Comparison of ENCODE assay signal across 16 mouse cellular contexts in genomic region chr2:148023340-148023806, GRCm38 (mm10). TPM values are rescaled to one million over a fixed set of nuclear protein-coding genes. Genes with fewer than 3 reads are reported as not detected.
A peak's percentile ranks its signal among the peaks of the same experiment; 100 is the strongest.
DNase-seq lines count a peak whose midpoint lies in the region; ATAC-seq and TF ChIP-seq lines count a peak whose summit lies in the region.
"Had no signal": no experiment of that assay in that cellular context is flagged by ENCODE, and none has a peak within 500 bp of the region (broad histone marks: within the 10 kb centered on the region; RNA-seq: fewer than 3 reads in every experiment).

No protein-coding gene starts in this region.

- 2% methylated on average over 12 of the region's 12 CpGs for WGBS in hindbrain, embryonic 11.5 days
- 3% methylated on average over 12 of the region's 12 CpGs for WGBS in hindbrain, postnatal 0 days
- 6% methylated on average over 12 of the region's 12 CpGs for WGBS in neural tube, embryonic 15.5 days
- WGBS in liver, postnatal 0 days (ENCODE audit: insufficient replicate concordance), result 22% methylated on average over 12 of the region's 12 CpGs
- WGBS in stomach, embryonic 16.5 days, result 7% methylated on average over 12 of the region's 12 CpGs

- H3K27me3 ChIP-seq in hindbrain, embryonic 11.5 days (ENCODE audit: control insufficient read depth, insufficient read depth, low read length), result peaks cover 84% of the 10 kb centered on the region
- H3K27me3 ChIP-seq in hindbrain, postnatal 0 days (ENCODE audit: insufficient read depth, low read length), result peaks cover 91% of the 10 kb centered on the region
- peaks cover 94% of the 10 kb centered on the region for H3K27me3 ChIP-seq in neural tube, embryonic 15.5 days (replicated peaks)
- H3K27me3 ChIP-seq in liver, postnatal 0 days (ENCODE audit: insufficient read depth, low read length), result no peaks in the 10 kb centered on the region
- H3K27me3 ChIP-seq in stomach, embryonic 16.5 days (ENCODE audit: control insufficient read depth, insufficient read depth, low read length), result peaks cover 8% of the 10 kb centered on the region; the same call in 1 of the 2 replicates

- no peaks in the 10 kb centered on the region for H3K36me3 ChIP-seq in hindbrain, embryonic 11.5 days (ENCODE audit: control insufficient read depth, insufficient read depth, low read length)
- no peaks in the 10 kb centered on the region for H3K36me3 ChIP-seq in hindbrain, postnatal 0 days (ENCODE audit: insufficient read depth, low read length)
- no peaks in the 10 kb centered on the region for H3K36me3 ChIP-seq in neural tube, embryonic 15.5 days
- no peaks in the 10 kb centered on the region for H3K36me3 ChIP-seq in liver, postnatal 0 days (replicated peaks; ENCODE audit: insufficient read depth, low read length)
- no peaks in the 10 kb centered on the region for H3K36me3 ChIP-seq in stomach, embryonic 16.5 days (ENCODE audit: control insufficient read depth, insufficient read depth, low read length)
- H3K36me3 ChIP-seq: limb, embryonic 15.5 days had no signal

- ATAC-seq in hindbrain, embryonic 11.5 days (ENCODE audit: low FRiP score), result peak; percentile 41; the same call in 1 of the 2 replicates
- ATAC-seq in hindbrain, postnatal 0 days, result no peak
- ATAC-seq in neural tube, embryonic 15.5 days (ENCODE audit: low FRiP score), result no peak
- ATAC-seq in liver, postnatal 0 days, result no peak
- ATAC-seq in stomach, embryonic 16.5 days (ENCODE audit: insufficient read depth, low FRiP score), result no peak

- H3K4me3 ChIP-seq in hindbrain, embryonic 11.5 days (ENCODE audit: low read depth, low read length), result no peak overlapping the region
- H3K4me3 ChIP-seq in hindbrain, postnatal 0 days (ENCODE audit: low read length), result no peak overlapping the region
- H3K4me3 ChIP-seq in neural tube, embryonic 15.5 days (replicated peaks), result no peak overlapping the region
- no peak overlapping the region for H3K4me3 ChIP-seq in liver, postnatal 0 days (ENCODE audit: low read depth, low read length)
- no peak overlapping the region for H3K4me3 ChIP-seq in stomach, embryonic 16.5 days (replicated peaks; ENCODE audit: low read length)
- H3K4me3 ChIP-seq: limb, embryonic 15.5 days; myocyte had no signal

- no peak overlapping the region for H3K27ac ChIP-seq in hindbrain, embryonic 11.5 days (ENCODE audit: low read depth, low read length)
- no peak overlapping the region for H3K27ac ChIP-seq in hindbrain, postnatal 0 days
- no peak overlapping the region for H3K27ac ChIP-seq in neural tube, embryonic 15.5 days (replicated peaks)
- H3K27ac ChIP-seq in liver, postnatal 0 days (ENCODE audit: low read depth), result 0 out of 2 replicates have a peak overlapping the region, but pooled peaks have one; percentile 51
- no peak overlapping the region for H3K27ac ChIP-seq in stomach, embryonic 16.5 days (ENCODE audit: low read length)
- H3K27ac ChIP-seq: limb, embryonic 15.5 days had no signal

- TF ChIP-seq EP300 in liver, postnatal 0 days (IDR thresholded peaks at IDR 0.05; ENCODE audit: low read depth), result no peak

- H3K9ac ChIP-seq in hindbrain, embryonic 11.5 days (ENCODE audit: low read depth, low read length), result no peak overlapping the region
- no peak overlapping the region for H3K9ac ChIP-seq in hindbrain, postnatal 0 days (replicated peaks; ENCODE audit: low read length)
- H3K9ac ChIP-seq in neural tube, embryonic 15.5 days (replicated peaks), result no peak overlapping the region
- no peak overlapping the region for H3K9ac ChIP-seq in liver, postnatal 0 days (replicated peaks)
- 0 out of 2 replicates have a peak overlapping the region, but pooled peaks have one; percentile 18 for H3K9ac ChIP-seq in stomach, embryonic 16.5 days (ENCODE audit: low read length)
- H3K9ac ChIP-seq: limb, embryonic 15.5 days had no signal

- no peaks in the 10 kb centered on the region for H3K4me1 ChIP-seq in hindbrain, embryonic 11.5 days (replicated peaks; ENCODE audit: control insufficient read depth, insufficient read depth, low read length)
- H3K4me1 ChIP-seq in hindbrain, postnatal 0 days (ENCODE audit: insufficient read depth, low read length), result no peaks in the 10 kb centered on the region
- no peaks in the 10 kb centered on the region for H3K4me1 ChIP-seq in neural tube, embryonic 15.5 days
- peaks cover 18% of the 10 kb centered on the region for H3K4me1 ChIP-seq in liver, postnatal 0 days (ENCODE audit: insufficient read depth)
- peaks cover 10% of the 10 kb centered on the region for H3K4me1 ChIP-seq in stomach, embryonic 16.5 days (ENCODE audit: control insufficient read depth, insufficient read depth, low read length)
- H3K4me1 ChIP-seq: limb, embryonic 15.5 days had no signal

- DNase-seq in hindbrain, embryonic 11.5 days (ENCODE audit: low spot score), result peak; percentile 57
- no peak for DNase-seq in hindbrain, postnatal 0 days (ENCODE audit: low spot score)
- peak; percentile 45 for DNase-seq in neural tube, embryonic 10.5 days (ENCODE audit: extremely low spot score, low spot score)
- no peak for DNase-seq in liver, postnatal 0 days
- DNase-seq in thymus, adult 18-20 months, result no peak
- no peak for DNase-seq in spleen, postnatal 4 days (ENCODE audit: low spot score in 2 of 2)
- DNase-seq: cerebellum, postnatal 14 days; heart, adult 18-20 months; heart, postnatal 36 days; thymus, postnatal 14 days had no signal

- no peak overlapping the region for H3K4me2 ChIP-seq in hindbrain, embryonic 11.5 days (replicated peaks; ENCODE audit: low read depth, low read length)
- H3K4me2 ChIP-seq in hindbrain, postnatal 0 days (ENCODE audit: low read depth, low read length), result no peak overlapping the region
- no peak overlapping the region for H3K4me2 ChIP-seq in neural tube, embryonic 15.5 days
- H3K4me2 ChIP-seq in liver, postnatal 0 days (ENCODE audit: low read depth, low read length), result peak overlapping the region; percentile 18; the same call in 1 of the 2 replicates
- H3K4me2 ChIP-seq in stomach, embryonic 16.5 days (ENCODE audit: low read depth, low read length), result peak overlapping the region; percentile 34
- H3K4me2 ChIP-seq: limb, embryonic 15.5 days had no signal

- no peak for TF ChIP-seq CTCF in hindbrain, postnatal 0 days (IDR thresholded peaks at IDR 0.05; ENCODE audit: low read depth)
- no peak for TF ChIP-seq CTCF in liver, postnatal 0 days (IDR thresholded peaks at IDR 0.05; ENCODE audit: low read depth)

- H3K9me3 ChIP-seq in hindbrain, embryonic 11.5 days (ENCODE audit: control insufficient read depth, low read length), result no peaks in the 10 kb centered on the region
- H3K9me3 ChIP-seq in hindbrain, postnatal 0 days (ENCODE audit: low read length), result no peaks in the 10 kb centered on the region
- no peaks in the 10 kb centered on the region for H3K9me3 ChIP-seq in neural tube, embryonic 15.5 days (replicated peaks)
- H3K9me3 ChIP-seq in liver, postnatal 0 days (ENCODE audit: low read length), result no peaks in the 10 kb centered on the region
- no peaks in the 10 kb centered on the region for H3K9me3 ChIP-seq in stomach, embryonic 16.5 days (replicated peaks; ENCODE audit: control insufficient read depth, low read length)
- H3K9me3 ChIP-seq: limb, embryonic 15.5 days had no signal

RNA-seq across cellular contexts. Expression of gene Foxa2, which starts 23.4 kb away (rescaled TPM):
- 3.4 and 4.5 TPM in 2 replicates for polyA plus RNA-seq in hindbrain, embryonic 11.5 days (2014; fragmentation: Nextera tagmentation; extraction: Ambion mirVana)
- 5.4 and 7.5 TPM in 2 replicates for total RNA-seq in hindbrain, postnatal 0 days (2014; rRNA removed)
- polyA plus RNA-seq in hindbrain, postnatal 0 days (2015; fragmentation: Nextera tagmentation; extraction: Ambion mirVana), result 0.38 and 0.58 TPM in 2 replicates
- polyA plus RNA-seq in neural tube, embryonic 15.5 days (2015; fragmentation: Nextera tagmentation; extraction: Ambion mirVana), result 1.3 and 2.2 TPM in 2 replicates
- 10.1 and 12.6 TPM in 2 replicates for polyA plus RNA-seq in liver, postnatal 0 days (2015; fragmentation: Nextera tagmentation; extraction: Ambion mirVana)
- 8.3 and 8.5 TPM in 2 replicates for polyA plus RNA-seq in stomach, embryonic 16.5 days (2015; fragmentation: Nextera tagmentation; extraction: Ambion mirVana)
- total RNA-seq: heart, postnatal 36 days; left cerebral cortex, adult 18-20 months; MEL had no signal

Comparison
In these comparisons a context has a peak if more than half of its experiments do, and no peak if none do; other contexts are left out.
1. DNase-seq: peak in hindbrain, embryonic 11.5 days (single experiment) and neural tube, embryonic 10.5 days (single experiment); none in hindbrain, postnatal 0 days (single experiment), liver, postnatal 0 days (single experiment), thymus, adult 18-20 months (0 of 2) and spleen, postnatal 4 days (0 of 2).
2. H3K4me2 ChIP-seq: peak in liver, postnatal 0 days (single experiment) and stomach, embryonic 16.5 days (single experiment); none in hindbrain, embryonic 11.5 days (single experiment), hindbrain, postnatal 0 days (single experiment) and neural tube, embryonic 15.5 days (single experiment).